Mouse (Mus musculus) inflammation-experienced regulatory T-cells (primary cell): ENCODE results near the gene Prmt9. TPM values are rescaled to one million over a fixed set of nuclear protein-coding genes. Genes with fewer than 3 reads are reported as not detected.

Experiments used
- polyA plus RNA-seq, 2 experiments: library from polyadenylated mRNA; unstranded; fragments of 100-300 nt; shearing (Covaris generic); gene quantifications; one replicate each; pipeline ENCODE4 v1.2.1; 2017

Prmt9 gene
- polyA plus RNA-seq = 10 to 100 TPM; 28.0 to 35.7 TPM

GRCm38 (mm10) chr8:77549121-77549706 is at the start of gene Prmt9:
Gene Prmt9 (plus strand): TSS chr8:77549397.

GRCm38 (mm10) chr8:77517301-77518200 is 31.6 kb upstream of the Prmt9 start, which contains the start of gene Arhgap10:
Gene Arhgap10 (minus strand): TSS chr8:77517953.

GRCm38 (mm10) chr8:77610374-77610969 is 61.3 kb downstream of the Prmt9 start, which contains the start of gene Tmem184c:
Gene Tmem184c (minus strand): TSS chr8:77610698.

Other genes starting within 250 kb of the Prmt9 start
- 10 to 100 TPM; 12.8 to 15.1 TPM for gene Arhgap10, start 31.4 kb upstream of the Prmt9 start, polyA plus RNA-seq
- gene Tmem184c, start 61.3 kb downstream of the Prmt9 start, polyA plus RNA-seq = 10 to 100 TPM; 26.7 to 30.8 TPM
- gene Ednra, start 175.1 kb downstream of the Prmt9 start, polyA plus RNA-seq = under 1 TPM; 0.13 to 0.84 TPM